Comparison of ENCODE assay signal across 9 mouse cellular contexts in genomic region chr9:55918579-55918978, GRCm38 (mm10). TPM values are rescaled to one million over a fixed set of nuclear protein-coding genes. Genes with fewer than 3 reads are reported as not detected.
DNase-seq lines count a peak whose midpoint lies in the region; TF ChIP-seq lines count a peak whose summit lies in the region.
"Had no signal": no experiment of that assay in that cellular context is flagged by ENCODE, and none has a peak within 500 bp of the region (broad histone marks: within the 10 kb centered on the region; RNA-seq: fewer than 3 reads in every experiment).

No protein-coding gene starts in this region.

- no peak overlapping the region for H3K4me2 ChIP-seq in CH12.LX (ENCODE audit: insufficient read depth, low read depth, poor library complexity, severe bottlenecking)

- DNase-seq in cerebellum, adult 2 months, result peak in 1 of 2 experiments; percentile 14
- DNase-seq in cerebellum, adult 9-11 months, result no peak
- DNase-seq in layer of hippocampus, adult 2 months (ENCODE audit: low spot score in 2 of 2), result peak; percentile 19 to 25
- DNase-seq in layer of hippocampus, adult 11-12 months (ENCODE audit: low spot score), result no peak
- peak; percentile 33 for DNase-seq in CH12.LX (ENCODE audit: extremely low read depth)
- peak; percentile 25 for DNase-seq in embryo, embryonic 9.5 days (ENCODE audit: extremely low spot score)
- DNase-seq in thymus, postnatal 4 days, result no peak
- DNase-seq in spleen, postnatal 14 days (ENCODE audit: low spot score in 2 of 2), result no peak
- DNase-seq: cerebellum, adult 11-12 months had no signal

- no peak for TF ChIP-seq POLR2A in cerebellum, adult 2 months (IDR thresholded peaks at IDR 0.05; ENCODE audit: borderline replicate concordance, insufficient read depth, low read length)
- no peak for TF ChIP-seq POLR2A in CH12.LX (IDR thresholded peaks at IDR 0.05; ENCODE audit: low read depth, low read length)

- dilution Hi-C loops in CH12.LX (cut with MboI; ENCODE audit: extremely low pct_ligation_motif_present, extremely low pct_unique_long_range_greater_than_20kb, low sequenced_read_pairs), result no loop called here

- peak; percentile 35; the same call in 1 of the 2 replicates for TF ChIP-seq CTCF in cerebellum, adult 2 months (IDR thresholded peaks at IDR 0.05; ENCODE audit: borderline replicate concordance, insufficient read depth, low read depth, low read length)
- peak; percentile 86 for TF ChIP-seq CTCF in layer of hippocampus, adult 2 months (conservative IDR thresholded peaks at IDR 0.05)
- TF ChIP-seq CTCF in CH12.LX (conservative IDR thresholded peaks at IDR 0.05 in 1 of 2, IDR thresholded peaks at IDR 0.05 in 1 of 2; ENCODE audit: low read depth in 2 of 2, low read length in 2 of 2), result peak in 1 of 2 experiments; percentile 78; a peak in 2 of 4 replicates

- TF ChIP-seq RAD21 in CH12.LX (IDR thresholded peaks at IDR 0.05; ENCODE audit: low read depth, low read length), result peak; percentile 87

- H3K27me3 ChIP-seq in cerebellum, adult 2 months (ENCODE audit: control insufficient read depth, insufficient read depth, low read length), result no peaks in the 10 kb centered on the region
- H3K27me3 ChIP-seq in CH12.LX (replicated peaks), result no peaks in the 10 kb centered on the region

- H3K9me3 ChIP-seq in CH12.LX (replicated peaks; ENCODE audit: low read length), result no peaks in the 10 kb centered on the region

- 73% methylated on average over 3 of the region's 3 CpGs for WGBS in cerebellum, adult 2 months

- no peak for TF ChIP-seq EP300 in CH12.LX (IDR thresholded peaks at IDR 0.05; ENCODE audit: low read length)

- in situ Hi-C loops in CH12.LX (cut with MboI; ENCODE audit: low pct_ligation_motif_present, low pct_unique_long_range_greater_than_20kb, low sequenced_read_pairs), result loop anchor here (25.0 kb wide), 1 partner anchor 481 kb away; no protein-coding TSS in a partner anchor

- no peak overlapping the region for H3K27ac ChIP-seq in cerebellum, adult 2 months (ENCODE audit: insufficient read depth, low read length)
- no peak overlapping the region for H3K27ac ChIP-seq in layer of hippocampus, adult 2 months
- H3K27ac ChIP-seq in CH12.LX (ENCODE audit: insufficient read depth, low read depth), result no peak overlapping the region

- H3K79me2 ChIP-seq in CH12.LX (replicated peaks; ENCODE audit: control insufficient read depth, extremely low read depth, insufficient read depth, poor library complexity, severe bottlenecking), result no peaks in the 10 kb centered on the region

- no peaks in the 10 kb centered on the region for H3K36me3 ChIP-seq in CH12.LX (replicated peaks in 1 of 2; ENCODE audit: control insufficient read depth in 1 of 2, insufficient read depth in 1 of 2, low read length in 1 of 2)

- H3K9ac ChIP-seq in CH12.LX (ENCODE audit: insufficient read depth, low read depth), result no peak overlapping the region

- no peak overlapping the region for H3K4me3 ChIP-seq in cerebellum, adult 2 months (replicated peaks; ENCODE audit: insufficient read depth, low read depth, low read length)
- no peak overlapping the region for H3K4me3 ChIP-seq in layer of hippocampus, adult 2 months
- H3K4me3 ChIP-seq in CH12.LX (replicated peaks in 1 of 3; ENCODE audit: low read depth in 2 of 3, low read length in 2 of 3, poor library complexity in 1 of 3), result no peak overlapping the region

- no peaks in the 10 kb centered on the region for H3K4me1 ChIP-seq in cerebellum, adult 2 months (ENCODE audit: control insufficient read depth, insufficient read depth, low read length)
- no peaks in the 10 kb centered on the region for H3K4me1 ChIP-seq in CH12.LX (ENCODE audit: control insufficient read depth in 1 of 2, insufficient read depth in 2 of 2)

TF ChIP-seq in CH12.LX, 34 proteins besides CTCF, POLR2A, EP300 and RAD21:
- TF ChIP-seq ZC3H11A (IDR thresholded peaks at IDR 0.05; ENCODE audit: low read depth, low read length) (peak; percentile 36; the same call in 1 of the 2 replicates), SMC3 (IDR thresholded peaks at IDR 0.05; ENCODE audit: low read depth, low read length) (peak; percentile 60), ETS1 (conservative IDR thresholded peaks at IDR 0.05; ENCODE audit: low read depth, low read length) (no peak), USF1 (IDR thresholded peaks at IDR 0.05; ENCODE audit: low read depth, low read length) (no peak), POLR2AphosphoS2 (IDR thresholded peaks at IDR 0.05; ENCODE audit: low read depth, low read length) (no peak), USF2 (conservative IDR thresholded peaks at IDR 0.05; ENCODE audit: low read depth, low read length) (no peak), JUND (conservative IDR thresholded peaks at IDR 0.05; ENCODE audit: low read depth, low read length) (no peak), MAX (IDR thresholded peaks at IDR 0.05; ENCODE audit: low read length) (no peak), ZKSCAN1 (IDR thresholded peaks at IDR 0.05; ENCODE audit: borderline replicate concordance, low read depth, low read length) (no peak), KAT2A (IDR thresholded peaks at IDR 0.05; ENCODE audit: insufficient replicate concordance, low read length) (no peak), BHLHE40 (IDR thresholded peaks at IDR 0.05; ENCODE audit: low read depth, low read length) (no peak)

RNA-seq across cellular contexts. Expression of gene Scaper, which starts 19.3 kb away (rescaled TPM):
- polyA plus RNA-seq in cerebellum, adult 2 months (2012; rRNA removed), result 11.5 and 13.3 TPM in 2 replicates
- 10 to 100 TPM; 31.2 to 34.0 TPM for total RNA-seq in layer of hippocampus, adult 2 months (2021)
- 2.6 and 4.2 TPM in 2 replicates for total RNA-seq in CH12.LX (2012; rRNA removed)
- 4.5 and 5.7 TPM in 2 replicates for total RNA-seq in CH12.LX (2014; rRNA removed)
- polyA plus RNA-seq in CH12.LX (2012; ENCODE audit: insufficient read length, low read depth), result 5.2 and 5.4 TPM in 2 replicates

Comparison
In these comparisons a context has a peak if more than half of its experiments do, and no peak if none do; other contexts are left out.
1. DNase-seq: peak in layer of hippocampus, adult 2 months (2 of 2), CH12.LX (single experiment) and embryo, embryonic 9.5 days (single experiment); none in cerebellum, adult 9-11 months (single experiment), layer of hippocampus, adult 11-12 months (single experiment), thymus, postnatal 4 days (single experiment) and spleen, postnatal 14 days (0 of 2).
2. RNA of gene Scaper, which starts 19.3 kb away (total RNA-seq): 31.2 to 34.0 TPM in layer of hippocampus, adult 2 months; 2.6 to 5.7 TPM in CH12.LX; every median in the first group is over 4 times any median in the second.